Comparison of ENCODE assay signal across 18 mouse cellular contexts in genomic region chr6:61248700-61249099, GRCm38 (mm10).
DNase-seq lines count a peak whose midpoint lies in the region; ATAC-seq and TF ChIP-seq lines count a peak whose summit lies in the region.
"Had no signal": no experiment of that assay in that cellular context is flagged by ENCODE, and none has a peak within 500 bp of the region (broad histone marks: within the 10 kb centered on the region; RNA-seq: fewer than 3 reads in every experiment).

No protein-coding gene starts in this region.

- no peaks in the 10 kb centered on the region for H3K27me3 ChIP-seq in forebrain, embryonic 12.5 days
- no peaks in the 10 kb centered on the region for H3K27me3 ChIP-seq in forebrain, embryonic 10.5 days (ENCODE audit: poor library complexity, severe bottlenecking)
- no peaks in the 10 kb centered on the region for H3K27me3 ChIP-seq in hindbrain, embryonic 16.5 days (replicated peaks; ENCODE audit: control insufficient read depth, insufficient read depth, low read length)
- H3K27me3 ChIP-seq: intestine, embryonic 15.5 days; kidney, embryonic 15.5 days; limb, embryonic 15.5 days; midbrain, embryonic 12.5 days had no signal

- intact Hi-C loops in left cerebral cortex, adult 2 months (cut with DNase I), result no loop called here
- intact Hi-C loops in gastrocnemius, postnatal 14 days (cut with DNase I; ENCODE audit: low total_unique reads), result no loop called here

- no peaks in the 10 kb centered on the region for H3K36me3 ChIP-seq in forebrain, embryonic 12.5 days (replicated peaks)
- no peaks in the 10 kb centered on the region for H3K36me3 ChIP-seq in forebrain, embryonic 10.5 days (replicated peaks)
- H3K36me3 ChIP-seq in hindbrain, embryonic 16.5 days (ENCODE audit: control insufficient read depth, insufficient read depth, low read length), result no peaks in the 10 kb centered on the region
- H3K36me3 ChIP-seq: intestine, embryonic 15.5 days; kidney, embryonic 15.5 days; limb, embryonic 15.5 days; midbrain, embryonic 12.5 days had no signal

- no peak overlapping the region for H3K4me3 ChIP-seq in forebrain, embryonic 12.5 days (replicated peaks)
- no peak overlapping the region for H3K4me3 ChIP-seq in forebrain, embryonic 10.5 days
- H3K4me3 ChIP-seq in left cerebral cortex, adult 2 months, result no peak overlapping the region
- no peak overlapping the region for H3K4me3 ChIP-seq in hindbrain, embryonic 16.5 days (ENCODE audit: low read length)
- H3K4me3 ChIP-seq: intestine, embryonic 15.5 days; kidney, embryonic 15.5 days; limb, embryonic 15.5 days; midbrain, embryonic 12.5 days had no signal

- H3K9ac ChIP-seq in forebrain, embryonic 12.5 days, result no peak overlapping the region
- no peak overlapping the region for H3K9ac ChIP-seq in hindbrain, embryonic 16.5 days (ENCODE audit: low read depth, low read length)
- H3K9ac ChIP-seq: intestine, embryonic 15.5 days; kidney, embryonic 15.5 days; limb, embryonic 15.5 days; midbrain, embryonic 12.5 days had no signal

- H3K4me1 ChIP-seq in forebrain, embryonic 12.5 days, result no peaks in the 10 kb centered on the region
- H3K4me1 ChIP-seq in forebrain, embryonic 10.5 days, result no peaks in the 10 kb centered on the region; the same call in 1 of the 2 replicates
- H3K4me1 ChIP-seq in hindbrain, embryonic 16.5 days (ENCODE audit: control insufficient read depth, insufficient read depth, low read depth, low read length), result peaks cover 4% of the 10 kb centered on the region
- H3K4me1 ChIP-seq: intestine, embryonic 15.5 days; limb, embryonic 15.5 days; midbrain, embryonic 12.5 days had no signal

- DNase-seq in forebrain, embryonic 10.5 days (ENCODE audit: extremely low spot score, low spot score), result no peak
- DNase-seq in left cerebral cortex, adult 2 months (ENCODE audit: extremely low spot score in 1 of 2, low spot score in 2 of 2), result no peak
- DNase-seq in left cerebral cortex, adult 8-10 months (ENCODE audit: low spot score in 2 of 2), result no peak
- peak; percentile 63 for DNase-seq in brain, embryonic 14.5 days (ENCODE audit: low read depth)
- no peak for DNase-seq in gastrocnemius, postnatal 14 days
- DNase-seq in c-Kit-positive CD71-positive TER-119-positive erythroid progenitor cells, embryonic 14.5 days (ENCODE audit: low spot score), result no peak
- DNase-seq: cerebellum, adult 9-11 months; heart, postnatal 14 days; lung, postnatal 36 days; right cerebral cortex, postnatal 25 days; thymus, postnatal 25 days had no signal

- no peaks in the 10 kb centered on the region for H3K9me3 ChIP-seq in forebrain, embryonic 12.5 days
- no peaks in the 10 kb centered on the region for H3K9me3 ChIP-seq in forebrain, embryonic 10.5 days
- H3K9me3 ChIP-seq in hindbrain, embryonic 16.5 days (ENCODE audit: control insufficient read depth, low read length), result no peaks in the 10 kb centered on the region
- H3K9me3 ChIP-seq: intestine, embryonic 15.5 days; kidney, embryonic 15.5 days; limb, embryonic 15.5 days; midbrain, embryonic 12.5 days had no signal

- WGBS in forebrain, embryonic 12.5 days, result 64% methylated on average over 2 of the region's 2 CpGs
- WGBS in forebrain, embryonic 10.5 days, result 75% methylated on average over 2 of the region's 2 CpGs
- 54% methylated on average over 2 of the region's 2 CpGs for WGBS in hindbrain, embryonic 16.5 days

- no peak for TF ChIP-seq POLR2A in brain, embryonic 14.5 days (IDR thresholded peaks at IDR 0.05; ENCODE audit: borderline replicate concordance, extremely low read depth, insufficient read depth, insufficient read length, poor library complexity, severe bottlenecking)

- TF ChIP-seq CTCF in left cerebral cortex, adult 2 months (IDR thresholded peaks at IDR 0.05), result peak; percentile 14
- peak; percentile 12; the same call in 1 of the 2 replicates for TF ChIP-seq CTCF in brain, embryonic 14.5 days (IDR thresholded peaks at IDR 0.05; ENCODE audit: borderline replicate concordance, extremely low read depth, insufficient read depth, insufficient read length)

- H3K4me2 ChIP-seq in forebrain, embryonic 12.5 days, result no peak overlapping the region
- H3K4me2 ChIP-seq in hindbrain, embryonic 16.5 days (ENCODE audit: low read length), result no peak overlapping the region
- H3K4me2 ChIP-seq: heart, embryonic 11.5 days; intestine, embryonic 15.5 days; kidney, embryonic 15.5 days; limb, embryonic 15.5 days; midbrain, embryonic 12.5 days had no signal

- no peak overlapping the region for H3K27ac ChIP-seq in forebrain, embryonic 12.5 days
- H3K27ac ChIP-seq in forebrain, embryonic 10.5 days, result no peak overlapping the region
- no peak overlapping the region for H3K27ac ChIP-seq in left cerebral cortex, adult 2 months
- H3K27ac ChIP-seq in hindbrain, embryonic 16.5 days (ENCODE audit: low read depth, low read length), result no peak overlapping the region; the same call in 1 of the 2 replicates
- H3K27ac ChIP-seq: intestine, embryonic 15.5 days; kidney, embryonic 15.5 days; limb, embryonic 15.5 days; midbrain, embryonic 12.5 days had no signal

- ATAC-seq in forebrain, embryonic 12.5 days (ENCODE audit: low FRiP score), result 0 out of 2 replicates have a peak, but pooled peaks have one; percentile 23
- ATAC-seq in hindbrain, embryonic 16.5 days, result peak; percentile 55; the same call in 1 of the 2 replicates
- ATAC-seq: intestine, embryonic 15.5 days had no signal
